Mouse (Mus musculus) cerebellum, adult 11 months (tissue): ENCODE data around the gene 4930539E08Rik.

Experiments used
- DNase-seq: peaks from one replicate; pipeline ENCODE4 v3.0.0; 2022

The 4930539E08Rik gene

DNA sequence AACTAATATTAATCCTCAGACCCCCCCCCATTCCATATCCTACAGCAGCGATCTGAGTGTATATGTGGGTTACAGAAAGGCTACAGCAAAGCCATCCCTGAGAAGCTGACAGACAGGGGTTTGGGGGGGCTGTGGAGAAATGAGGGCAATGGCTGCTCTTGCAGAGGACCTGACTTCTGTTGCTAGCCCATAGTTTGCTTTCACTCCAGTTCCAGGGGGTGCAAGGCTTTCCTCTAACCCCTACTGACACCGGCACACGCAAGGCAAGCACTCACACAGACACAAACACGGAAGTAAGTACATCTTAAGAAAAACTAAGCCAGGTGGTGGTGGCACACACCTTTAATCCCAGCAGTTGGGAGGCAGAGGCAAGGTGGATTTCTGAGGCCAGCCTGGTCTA, 14.2 kb upstream of the 4930539E08Rik start:
- no peak for DNase-seq

DNA sequence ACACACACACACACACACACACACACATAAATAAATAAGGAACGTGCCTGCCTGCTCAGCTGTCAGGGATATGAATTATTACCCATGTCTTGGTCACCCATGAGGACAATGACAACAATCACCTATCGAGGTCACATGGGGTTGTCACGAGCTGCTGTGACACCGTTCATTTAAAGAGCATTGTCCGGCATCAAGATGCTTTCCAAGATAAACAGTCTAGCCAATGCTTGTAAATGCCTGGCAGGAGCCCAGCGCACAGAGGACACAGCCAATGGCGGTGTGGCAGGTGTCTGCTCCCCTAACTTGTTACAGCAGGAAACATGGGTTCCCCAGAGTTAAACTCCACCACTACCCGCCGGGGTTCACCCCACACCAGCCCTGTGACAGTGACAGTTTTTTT, 12.9 kb upstream of the 4930539E08Rik start:
- no peak for DNase-seq

DNA sequence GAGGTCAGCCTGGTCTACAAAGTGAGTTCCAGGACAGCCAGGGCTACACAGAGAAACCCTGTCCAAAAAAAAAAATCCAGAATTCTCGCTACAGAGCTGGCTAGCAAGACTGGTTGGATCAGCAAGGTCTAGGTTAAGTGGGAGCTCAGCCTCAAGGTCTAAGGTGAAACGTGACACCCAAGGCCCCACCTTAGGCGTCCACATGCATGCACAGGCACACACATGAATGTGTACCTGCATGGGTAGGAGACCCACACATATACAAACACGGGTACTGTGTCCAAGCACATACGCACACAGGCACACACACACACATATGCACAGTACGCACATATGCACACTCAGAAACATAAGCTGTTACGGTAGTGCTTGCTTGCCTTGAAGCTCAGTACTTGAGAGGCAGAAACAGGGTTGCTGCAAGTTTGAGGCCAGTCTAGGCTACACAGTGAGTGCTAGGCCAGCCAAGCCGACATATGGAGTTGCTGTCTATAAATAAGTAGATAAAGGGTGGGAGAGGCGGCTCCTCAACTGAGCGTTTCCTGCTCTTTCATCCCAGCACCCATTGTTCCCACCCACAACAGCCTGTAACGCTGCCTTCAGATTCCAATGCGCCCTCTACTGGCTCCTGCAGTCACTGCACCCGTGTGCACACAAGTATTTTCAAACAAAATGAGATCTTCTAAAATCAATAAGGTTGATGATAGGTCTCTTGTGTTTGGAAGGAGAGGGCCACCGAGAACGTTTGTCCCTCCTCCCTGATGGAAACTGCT, 11.9 kb upstream of the 4930539E08Rik start:
- DNase-seq, result no peak

DNA sequence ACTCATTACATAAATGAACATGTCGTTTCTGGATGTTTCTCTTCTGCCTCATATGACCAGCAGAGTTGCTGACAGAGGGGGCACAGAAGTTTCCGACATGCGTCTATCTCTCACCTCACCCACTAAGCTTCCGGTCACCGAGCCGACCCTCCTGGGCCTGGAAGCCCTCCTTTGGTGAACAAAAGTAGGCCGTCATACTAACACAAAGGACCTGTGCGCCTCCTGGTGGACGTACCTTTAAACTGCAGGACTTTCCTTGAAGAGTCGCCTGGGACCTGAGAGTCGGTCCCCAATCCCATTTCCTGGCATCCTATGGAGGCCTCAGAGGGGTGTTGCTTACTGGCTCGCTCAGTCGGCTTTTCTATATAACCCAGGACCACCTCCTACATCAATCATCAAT, 11.3 kb upstream of the 4930539E08Rik start:
- DNase-seq, result peak; percentile 79

DNA sequence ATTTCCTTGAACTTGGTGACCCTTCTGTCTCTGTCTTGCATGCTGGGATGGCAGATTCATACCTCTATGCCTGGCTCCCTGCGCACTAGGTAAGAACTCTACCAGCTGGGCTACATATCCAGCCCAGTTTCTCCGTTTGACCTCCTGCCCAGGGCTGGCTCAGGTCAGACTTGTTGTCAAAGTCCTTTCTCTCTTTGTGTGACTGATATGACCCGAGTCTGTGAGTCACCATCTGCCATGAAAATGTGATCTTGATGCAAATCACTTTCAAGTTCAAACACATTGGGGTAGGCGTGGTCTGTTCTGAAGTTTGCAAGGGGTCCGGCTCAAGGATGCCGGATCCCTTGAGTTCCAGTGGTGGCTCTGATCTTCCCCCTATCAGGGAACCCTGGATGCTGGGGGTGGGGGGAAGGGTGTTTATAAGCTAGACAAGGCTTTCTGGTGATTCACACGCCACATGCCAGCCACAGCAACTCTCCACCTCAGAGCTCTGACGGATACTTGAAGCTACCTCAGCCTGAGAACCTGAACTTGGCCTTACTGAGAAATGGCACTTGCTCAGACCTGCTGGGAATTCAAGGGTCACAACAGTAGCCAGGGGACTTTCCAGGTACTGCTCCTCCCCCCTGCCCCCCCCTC, 10.0 kb upstream of the 4930539E08Rik start:
- no peak for DNase-seq

DNA sequence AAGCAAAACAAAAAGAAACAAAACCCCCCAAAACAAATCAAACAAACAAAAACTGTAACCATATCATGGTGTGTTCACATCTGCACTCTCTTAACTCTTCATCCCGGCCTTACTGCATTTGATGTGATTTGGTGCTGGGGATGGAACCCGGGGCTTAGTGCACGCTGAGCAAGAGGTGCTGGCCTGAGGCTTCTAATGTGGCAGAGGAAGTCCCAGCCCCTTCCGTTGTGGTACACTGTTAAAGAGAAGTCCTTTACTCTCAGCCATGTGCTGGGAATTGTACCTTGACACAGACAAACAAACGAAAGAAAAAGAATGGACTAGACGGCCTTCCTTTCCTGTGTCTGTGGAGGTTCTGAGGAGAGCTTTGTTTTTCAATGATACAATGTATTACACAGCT, 7.0 kb upstream of the 4930539E08Rik start:
- DNase-seq, result no peak

DNA sequence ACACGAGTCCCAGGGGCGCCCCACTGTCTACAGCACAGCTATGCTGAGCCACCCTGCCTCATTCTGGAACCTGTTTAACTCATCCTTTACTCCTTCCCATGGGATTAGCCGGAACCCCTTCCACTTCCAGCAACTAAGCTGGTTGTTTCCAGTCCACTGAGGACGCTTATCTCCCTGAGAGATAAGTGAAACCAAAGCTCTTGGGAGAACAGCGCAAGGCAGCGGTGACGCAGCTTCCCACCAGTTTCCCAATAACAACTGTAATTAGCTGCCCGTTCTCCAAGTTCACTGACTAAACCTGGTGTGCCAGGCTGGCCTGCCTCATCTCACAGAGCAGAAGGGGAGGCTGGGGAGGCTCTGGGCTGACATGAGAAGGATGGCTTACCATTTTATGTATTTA, 6.0 kb upstream of the 4930539E08Rik start:
- DNase-seq, result no peak

DNA sequence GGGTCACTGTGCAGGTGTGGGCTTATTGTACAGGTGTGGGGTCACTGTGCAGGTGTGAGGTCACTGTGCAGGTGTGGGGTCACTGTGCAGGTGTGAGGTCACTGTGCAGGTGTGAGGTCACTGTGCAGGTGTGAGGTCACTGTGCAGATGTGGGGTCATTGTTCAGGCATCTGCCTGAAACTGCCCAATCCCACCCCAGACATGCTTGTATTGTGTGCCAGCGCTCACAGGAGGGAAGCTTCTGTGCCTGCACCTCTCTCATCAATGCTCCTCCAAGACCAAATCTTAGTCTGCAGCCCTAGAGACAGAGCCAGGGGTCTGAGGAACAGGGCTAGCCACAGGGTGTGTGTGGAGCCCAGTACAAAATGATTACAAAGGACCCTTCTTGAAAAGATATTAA, 1.4 kb upstream of the 4930539E08Rik start:
- DNase-seq, result no peak

DNA sequence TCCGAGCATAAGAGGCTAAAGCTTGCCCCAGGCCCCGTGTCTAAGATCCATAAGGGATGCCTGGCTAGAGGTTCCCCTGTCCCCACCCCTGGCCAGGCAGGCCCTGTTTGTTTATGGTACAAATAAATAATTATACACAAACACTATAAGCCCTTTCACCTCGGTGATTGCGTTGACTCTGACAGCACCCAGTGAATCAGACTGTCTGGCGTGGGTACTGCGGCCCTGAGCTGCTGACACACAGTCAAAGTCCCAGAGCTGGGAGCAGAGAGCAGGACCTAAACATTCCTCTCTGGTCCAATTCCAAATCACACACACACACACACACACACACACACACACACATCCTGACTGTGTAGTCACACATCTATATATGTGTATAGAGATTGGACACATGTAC, 1.2 kb downstream of the 4930539E08Rik start:
- DNase-seq, result no peak

DNA sequence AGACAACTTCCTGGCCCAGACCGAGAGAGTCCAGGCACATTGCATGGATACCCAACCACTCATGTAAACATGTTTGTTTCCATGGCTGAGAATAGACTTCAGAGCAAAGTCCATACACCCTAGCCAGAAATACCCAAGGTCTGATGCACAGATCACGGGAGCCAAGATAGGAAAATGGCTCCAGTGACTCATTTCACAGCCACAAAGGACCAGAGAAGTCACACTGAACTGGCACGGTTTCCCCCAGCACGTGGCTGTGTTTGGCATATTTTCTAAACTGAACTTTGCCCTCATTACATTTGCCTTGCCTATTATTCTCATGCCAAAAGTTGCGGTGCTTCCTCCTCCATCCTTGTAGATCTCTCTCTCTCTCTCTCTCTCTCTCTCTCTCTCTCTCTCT, 1.9 kb downstream of the 4930539E08Rik start:
- DNase-seq, result no peak

DNA sequence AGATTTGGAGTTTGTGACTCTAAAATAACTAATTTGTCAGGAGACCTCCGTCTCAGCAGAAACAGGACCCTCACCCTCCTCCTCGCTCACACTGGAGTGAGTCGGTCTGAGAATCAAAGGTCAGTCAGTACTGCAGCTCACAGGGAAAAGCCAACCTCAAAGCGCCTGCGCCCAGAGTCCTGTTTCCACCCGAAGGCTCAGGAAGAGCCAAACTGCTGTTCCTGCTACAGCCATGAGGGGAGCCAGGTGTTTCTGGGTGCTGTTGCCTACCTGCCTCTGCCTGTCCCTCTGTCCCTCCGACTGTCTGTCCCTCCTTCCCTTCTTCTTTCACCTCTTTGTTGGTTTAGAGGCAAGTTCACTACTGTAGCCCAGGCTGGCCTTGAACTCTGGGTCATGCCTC, 5.0 kb downstream of the 4930539E08Rik start:
- DNase-seq, result no peak

DNA sequence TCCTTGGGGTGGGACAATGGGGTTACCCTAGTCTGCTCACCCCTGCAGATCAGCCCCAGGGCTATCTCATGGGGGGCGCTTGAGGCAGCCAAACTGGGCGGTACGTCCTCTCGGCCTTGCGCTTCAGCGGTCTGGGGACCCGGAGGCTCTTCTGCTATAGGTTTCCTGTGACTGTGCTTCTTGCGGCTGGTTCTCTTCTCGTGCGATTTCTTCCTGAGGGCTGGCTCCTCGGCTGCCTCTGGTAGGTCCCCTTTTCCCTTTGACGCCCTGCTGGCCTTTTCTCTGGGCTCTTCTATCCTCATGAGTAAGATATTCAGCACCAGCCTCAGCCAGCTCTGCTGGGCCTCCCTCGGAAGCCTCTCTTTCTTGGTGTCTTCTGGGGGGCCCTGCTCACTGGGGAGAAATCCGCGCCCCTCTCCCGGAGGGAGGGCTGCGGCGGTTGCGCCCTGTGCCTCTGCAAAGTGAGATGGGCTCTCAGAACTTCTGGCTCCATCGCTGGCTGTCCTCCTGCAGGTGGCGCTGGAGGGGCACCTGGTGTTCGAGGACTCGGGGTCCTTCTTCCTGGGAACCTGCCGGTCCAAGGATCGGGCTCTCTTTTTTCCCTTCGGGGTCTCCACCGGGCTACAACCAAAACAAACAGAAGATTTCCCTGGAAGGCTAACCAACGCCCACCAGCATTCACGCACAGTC, 5.7 kb downstream of the 4930539E08Rik start:
- no peak for DNase-seq

DNA sequence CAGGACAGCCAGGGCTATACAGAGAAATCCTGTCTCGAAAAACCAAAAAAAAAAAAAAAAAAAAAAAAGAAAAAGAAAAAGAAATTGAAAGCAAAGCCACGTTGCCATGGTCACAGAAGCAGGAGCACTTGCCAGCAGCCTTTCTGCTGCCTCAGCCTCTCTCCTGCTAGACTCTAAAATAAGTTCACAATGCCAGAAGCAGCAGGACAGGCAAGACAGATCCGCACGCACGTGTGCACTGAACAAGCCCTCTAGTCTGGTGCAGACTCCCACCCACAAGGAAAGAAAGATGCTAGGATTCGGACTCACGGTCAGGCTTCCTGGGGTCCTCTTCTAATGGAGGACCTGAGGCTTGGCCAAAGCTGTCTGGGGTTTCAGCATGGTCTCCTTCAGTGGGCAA, 7.2 kb downstream of the 4930539E08Rik start:
- DNase-seq, result no peak

DNA sequence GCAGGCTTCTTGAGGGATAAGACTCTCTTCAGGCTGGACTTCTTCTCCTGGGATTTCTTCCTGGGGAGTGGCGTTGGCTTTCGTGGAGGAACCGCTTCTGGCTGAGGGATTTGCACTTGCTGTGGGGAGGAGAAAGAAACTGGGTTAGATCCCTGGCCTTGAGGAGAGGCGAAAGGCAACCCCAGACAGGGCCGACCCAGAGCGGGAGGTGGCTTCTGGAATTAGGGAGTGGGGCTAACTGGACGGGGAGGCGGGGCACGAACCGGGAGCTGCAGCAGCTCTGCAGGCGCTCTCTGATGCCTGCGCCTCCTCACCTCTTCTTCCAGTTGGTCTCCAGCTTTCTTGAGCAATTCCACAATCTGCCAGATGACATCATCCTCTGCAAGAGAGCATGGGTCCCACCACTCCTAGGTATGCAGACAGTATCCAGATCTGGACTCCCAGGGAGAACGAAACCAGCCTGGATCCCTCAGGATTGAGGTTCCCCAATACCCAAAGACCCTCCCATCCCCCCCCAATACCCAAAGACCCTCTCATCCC, 9.7 kb downstream of the 4930539E08Rik start:
- no peak for DNase-seq

DNA sequence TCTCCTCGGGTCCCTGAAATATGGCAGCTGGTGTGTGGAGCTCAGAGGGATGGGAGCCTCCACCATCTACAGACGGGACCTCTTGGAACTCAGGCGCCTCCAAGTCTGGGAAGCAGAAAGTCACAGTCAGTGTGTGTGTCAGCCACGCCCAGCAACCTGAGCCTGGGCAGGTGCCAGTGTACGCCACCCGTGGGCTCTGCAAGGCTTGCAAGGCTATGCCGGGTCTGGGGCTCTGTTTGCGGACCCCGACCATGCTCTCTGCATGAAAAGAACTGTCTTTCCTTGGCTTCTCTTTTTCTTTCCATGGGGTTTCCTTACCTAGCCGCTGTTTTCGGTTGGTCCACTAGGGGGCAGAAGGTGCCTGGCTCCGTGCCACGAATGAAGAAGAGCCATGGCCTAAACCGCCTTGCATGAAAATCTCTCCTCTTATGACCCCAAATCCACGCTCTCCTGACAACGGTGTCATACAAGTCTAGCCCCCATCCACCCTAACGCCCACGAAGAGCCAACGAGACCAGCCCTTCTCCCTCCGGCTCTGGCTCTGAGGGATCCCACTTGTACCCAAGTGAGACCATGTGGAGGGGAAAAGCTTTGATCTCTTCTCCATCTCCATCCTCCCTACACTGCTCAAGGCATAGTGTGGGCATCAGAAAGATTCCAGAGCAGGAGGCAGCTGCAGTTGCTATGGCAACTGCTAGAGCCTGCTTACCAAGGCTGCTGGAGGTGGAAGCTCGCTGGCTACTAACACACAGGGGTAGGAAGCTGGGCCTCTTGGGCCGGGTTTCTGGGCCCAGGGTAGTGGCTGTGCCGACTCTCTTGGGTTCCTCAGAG, 10.4 kb downstream of the 4930539E08Rik start:
- peak; percentile 66 for DNase-seq

DNA sequence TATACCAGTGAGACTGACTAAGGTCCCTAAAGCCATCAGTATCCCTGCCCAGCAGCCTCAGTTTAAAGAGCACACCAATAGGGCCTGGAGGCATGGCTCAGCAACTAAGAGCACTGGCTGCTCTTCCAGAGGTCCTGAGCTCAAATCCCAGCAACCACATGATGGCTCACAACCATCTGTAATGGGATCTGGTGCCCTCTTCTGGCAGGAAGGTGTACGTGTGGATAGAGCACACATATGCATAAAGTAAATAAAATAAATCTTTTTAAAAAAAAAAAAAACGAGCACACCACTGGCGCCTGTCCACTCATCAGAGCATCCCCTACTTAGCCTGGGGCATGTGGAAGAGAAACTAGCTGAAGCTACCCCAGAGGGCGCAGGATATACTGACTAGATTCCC, 13.6 kb downstream of the 4930539E08Rik start:
- DNase-seq, result no peak

DNA sequence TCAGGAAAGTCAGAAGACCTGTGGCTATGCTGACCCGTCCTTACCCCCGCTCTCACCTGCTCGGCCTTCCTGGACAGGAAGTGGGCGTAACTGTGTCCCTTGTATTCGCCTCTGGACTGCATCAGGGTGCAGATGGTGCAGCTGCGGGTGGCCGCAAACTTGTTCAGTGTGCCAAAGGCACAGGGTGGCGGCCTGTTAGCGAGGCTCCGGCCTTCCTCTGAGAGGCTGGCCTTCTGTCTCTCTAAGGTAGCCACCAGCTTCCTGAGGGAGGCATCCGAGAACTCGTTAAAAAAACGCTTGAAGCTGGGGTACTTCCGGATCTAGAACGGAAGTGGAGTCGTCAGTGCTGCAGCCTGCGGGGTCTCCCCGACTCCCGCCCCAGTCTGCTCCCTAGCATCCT, 15.7 kb downstream of the 4930539E08Rik start:
- DNase-seq, result peak; percentile 62

DNA sequence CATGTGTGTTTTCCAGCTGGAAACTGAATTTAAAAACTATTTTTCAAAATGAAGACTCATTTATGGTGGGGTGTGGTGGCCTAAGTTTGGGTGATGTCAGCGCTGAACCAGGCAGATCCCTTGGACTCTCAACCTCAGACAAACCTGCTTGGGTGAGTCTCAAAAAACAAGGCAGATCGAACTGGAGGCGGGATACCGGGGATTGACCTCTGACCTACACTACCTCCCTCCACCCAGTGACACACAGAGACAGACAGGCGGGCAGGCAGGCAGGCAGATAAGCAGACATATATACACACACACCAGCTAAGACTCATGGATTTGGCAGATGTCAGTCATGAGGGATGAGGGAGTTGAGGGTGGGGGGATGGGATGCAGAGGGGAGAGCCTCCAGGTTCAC, 16.9 kb downstream of the 4930539E08Rik start:
- DNase-seq, result no peak

DNA sequence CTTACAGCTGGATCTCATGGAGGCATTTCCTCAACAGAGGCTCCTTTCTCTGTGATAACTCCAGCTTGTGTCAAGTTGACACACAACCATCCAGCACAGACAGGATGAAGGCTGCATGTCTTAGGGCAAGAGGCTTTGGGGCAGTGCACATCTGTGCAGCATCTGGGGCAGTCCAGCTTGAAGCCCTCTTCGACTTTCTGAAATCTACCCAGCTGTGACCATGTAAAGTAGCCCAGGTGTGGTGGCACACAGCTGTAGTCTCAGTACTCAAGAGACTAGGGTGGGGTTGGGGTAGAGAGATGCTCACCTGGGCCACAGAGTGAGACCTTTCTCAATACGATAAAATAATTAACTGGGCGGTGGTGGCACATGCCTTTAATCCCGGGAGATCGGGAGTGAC, 17.3 kb downstream of the 4930539E08Rik start:
- no peak for DNase-seq

DNA sequence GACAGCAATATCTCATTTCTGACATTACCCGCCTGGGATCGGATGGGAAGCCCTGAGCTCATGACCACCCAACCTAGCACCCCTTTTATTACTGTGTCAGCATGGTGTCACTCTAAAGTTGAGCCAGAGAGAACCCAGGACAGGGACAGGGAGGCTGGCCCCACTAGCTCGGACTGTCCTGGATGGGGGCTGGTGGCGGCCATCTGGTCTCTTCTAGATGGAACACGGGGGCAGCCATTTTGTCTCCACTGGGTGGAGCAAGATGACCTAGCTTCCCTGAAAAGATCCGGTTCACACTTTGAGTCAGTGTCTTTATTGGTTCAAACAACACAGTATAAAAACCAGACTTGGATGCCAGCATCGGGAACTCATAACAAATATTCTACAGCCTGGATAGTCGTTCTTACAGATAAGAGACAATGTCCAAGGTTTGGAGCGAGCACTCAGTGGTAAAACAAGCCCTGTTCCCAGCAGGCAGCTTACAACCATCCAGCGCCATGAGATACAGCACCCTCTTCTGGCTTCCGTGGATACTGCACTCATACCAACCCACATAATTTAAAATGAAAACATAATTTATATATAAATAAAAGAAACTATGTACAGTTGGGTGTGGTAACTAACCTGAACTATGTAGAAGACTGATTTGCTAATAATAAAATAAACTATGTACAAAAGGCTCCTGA, 18.9 kb downstream of the 4930539E08Rik start:
- DNase-seq, result no peak

DNA sequence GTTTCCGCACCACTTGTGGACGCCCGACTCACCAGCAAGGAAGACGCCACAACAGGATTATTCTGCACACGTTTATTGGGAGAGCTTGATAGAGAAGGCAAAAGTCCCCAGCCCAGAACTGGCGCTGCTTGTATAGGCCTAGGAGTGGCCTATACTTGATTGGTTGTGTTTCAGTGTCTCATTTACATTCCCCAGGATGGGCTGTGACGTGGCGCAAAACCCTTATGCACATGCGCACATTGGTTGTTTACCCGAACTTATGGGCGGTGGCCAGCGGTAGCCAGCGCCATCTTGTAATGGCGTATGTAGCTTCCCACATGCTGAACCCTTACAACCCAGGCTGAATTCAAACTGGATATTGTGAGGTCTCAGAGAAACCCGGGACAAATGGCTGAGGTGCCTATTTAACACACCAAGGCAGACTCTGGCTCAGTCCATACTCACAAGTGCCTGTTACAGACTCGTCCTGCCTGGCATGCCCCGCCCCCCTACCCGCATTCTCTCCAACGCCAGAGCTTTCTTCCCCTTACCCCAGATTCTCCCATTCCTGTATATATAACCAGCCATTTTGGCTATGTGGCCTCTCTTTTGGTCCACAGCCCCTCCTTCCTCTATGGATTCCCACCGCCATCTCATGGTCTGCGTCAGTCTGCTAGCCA, 19.8 kb downstream of the 4930539E08Rik start:
- DNase-seq, result no peak
